Mouse (Mus musculus) limb, embryonic 11.5 days (tissue): ENCODE measurements at regions not wholly inside any gene's neighbourhood (a gene's known extent, or its start where the extent isn't known, plus 50 kb on each side); places are given as distances from the start of the nearest gene placed in this dataset.

Source experiments
- ATAC-seq: fragments of 200-750 bp; cut with Nextera tagmentation; 2 replicates; pipeline ENCODE4 v1.8.0; 2017; ENCODE audit warnings: low read depth; ENCODE audit not compliant: insufficient number of reproducible peaks, low FRiP score, low TSS enrichment
- DNase-seq: peaks from one replicate; pipeline ENCODE4 v3.0.0-alpha.2; 2015; ENCODE audit warnings: low spot score
- H3K27ac ChIP-seq: fragments of 300-500 bp; sonication (generic); replicated peaks from 2 replicates; pipeline ENCODE4 v1.5.1; 2014; ENCODE audit warnings: low read depth, mild to moderate bottlenecking, low read length
- H3K27me3 ChIP-seq: fragments of 300-500 bp; sonication (generic); 2 replicates; pipeline ENCODE4 v1.6.1; 2014; ENCODE audit warnings: mild to moderate bottlenecking, low read length, mixed read lengths; ENCODE audit not compliant: control insufficient read depth, insufficient read depth
- H3K36me3 ChIP-seq: fragments of 300-500 bp; sonication (generic); 2 replicates; pipeline ENCODE4 v1.6.1; 2014; ENCODE audit warnings: mild to moderate bottlenecking, low read length, moderate library complexity, mixed read lengths; ENCODE audit not compliant: control insufficient read depth, insufficient read depth
- H3K4me1 ChIP-seq: fragments of 300-500 bp; sonication (generic); 2 replicates; pipeline ENCODE4 v1.6.1; 2014; ENCODE audit warnings: low read length, mixed read lengths; ENCODE audit not compliant: control insufficient read depth, insufficient read depth
- H3K4me2 ChIP-seq: fragments of 300-500 bp; sonication (generic); 2 replicates; pipeline ENCODE4 v1.6.1; 2014; ENCODE audit warnings: low read depth, mild to moderate bottlenecking, moderate library complexity; ENCODE audit not compliant: severe bottlenecking
- H3K4me3 ChIP-seq: fragments of 300-500 bp; sonication (generic); 2 replicates; pipeline ENCODE4 v1.5.1; 2014; ENCODE audit warnings: low read depth, low read length
- H3K9ac ChIP-seq: fragments of 300-500 bp; sonication (generic); 2 replicates; pipeline ENCODE4 v1.6.1; 2014; ENCODE audit warnings: mild to moderate bottlenecking, low read length
- H3K9me3 ChIP-seq: fragments of 300-500 bp; sonication (generic); 2 replicates; pipeline ENCODE4 v1.6.1; 2016; ENCODE audit warnings: low read length; ENCODE audit not compliant: control insufficient read depth
- WGBS: fragments of 180-500 bp; shearing (Covaris S2); extraction: QIAGEN DNeasy Blood & Tissue Kit; methylation state at CpG from one replicate; pipeline ENCODE4 v1.1.7; 2014; 5-methylcytosine and 5-hydroxymethylcytosine counted together

GRCm38 (mm10) chr10:8998758-8999398, 113.0 kb upstream of the Sash1 start:
- Histone ChIP-seq H3K9ac (no peak overlapping the region), H3K27ac (no peak overlapping the region), H3K4me1 (no peaks in the 10 kb centered on the region), H3K36me3 (no peaks in the 10 kb centered on the region), H3K4me2 (no peak overlapping the region), H3K4me3 (no peak overlapping the region), H3K9me3 (no peaks in the 10 kb centered on the region), H3K27me3 (no peaks in the 10 kb centered on the region)
- WGBS: 42% methylated on average over 5 of the region's 5 CpGs
- no peak for DNase-seq
- no peak for ATAC-seq

GRCm38 (mm10) chr10:8998356-8998755, 112.5 kb upstream of the Sash1 start:
- no peaks in the 10 kb centered on the region for H3K4me1 ChIP-seq
- no peaks in the 10 kb centered on the region for H3K27me3 ChIP-seq
- H3K9me3 ChIP-seq: no peaks in the 10 kb centered on the region
- no peak overlapping the region for H3K4me3 ChIP-seq
- DNase-seq (no peak), ATAC-seq (no peak)
- WGBS: 43% methylated on average over 2 of the region's 2 CpGs
- no peak overlapping the region for H3K4me2 ChIP-seq
- no peak overlapping the region for H3K27ac ChIP-seq
- no peak overlapping the region for H3K9ac ChIP-seq
- H3K36me3 ChIP-seq: no peaks in the 10 kb centered on the region

GRCm38 (mm10) chr10:8995097-8995496, 109.2 kb upstream of the Sash1 start:
- H3K4me3 ChIP-seq: no peak overlapping the region
- no peaks in the 10 kb centered on the region for H3K27me3 ChIP-seq
- no peak overlapping the region for H3K9ac ChIP-seq
- no peak overlapping the region for H3K27ac ChIP-seq
- DNase-seq (no peak), ATAC-seq (no peak)
- 72% methylated on average over 3 of the region's 3 CpGs for WGBS
- H3K36me3 ChIP-seq: no peaks in the 10 kb centered on the region
- H3K4me1 ChIP-seq: no peaks in the 10 kb centered on the region
- no peak overlapping the region for H3K4me2 ChIP-seq
- no peaks in the 10 kb centered on the region for H3K9me3 ChIP-seq

GRCm38 (mm10) chr10:8986339-8986738, 100.5 kb upstream of the Sash1 start:
- Histone ChIP-seq H3K27ac (no peak overlapping the region), H3K4me2 (no peak overlapping the region), H3K9ac (no peak overlapping the region), H3K9me3 (no peaks in the 10 kb centered on the region), H3K27me3 (no peaks in the 10 kb centered on the region), H3K4me1 (no peaks in the 10 kb centered on the region), H3K36me3 (no peaks in the 10 kb centered on the region), H3K4me3 (no peak overlapping the region)
- DNase-seq: no peak
- WGBS: 93% methylated on average over 7 of the region's 7 CpGs
- no peak for ATAC-seq

GRCm38 (mm10) chr10:8983347-8983746, 97.5 kb upstream of the Sash1 start:
- H3K4me2 ChIP-seq: no peak overlapping the region
- H3K9me3 ChIP-seq: no peaks in the 10 kb centered on the region
- no peaks in the 10 kb centered on the region for H3K27me3 ChIP-seq
- ATAC-seq (no peak), DNase-seq (no peak)
- no peaks in the 10 kb centered on the region for H3K36me3 ChIP-seq
- H3K4me3 ChIP-seq: no peak overlapping the region
- no peaks in the 10 kb centered on the region for H3K4me1 ChIP-seq
- 82% methylated on average over 4 of the region's 4 CpGs for WGBS
- H3K9ac ChIP-seq: no peak overlapping the region
- no peak overlapping the region for H3K27ac ChIP-seq

GRCm38 (mm10) chr10:8980568-8980967, 94.7 kb upstream of the Sash1 start:
- no peaks in the 10 kb centered on the region for H3K27me3 ChIP-seq
- no peak overlapping the region for H3K4me2 ChIP-seq
- no peak for ATAC-seq
- H3K4me1 ChIP-seq: no peaks in the 10 kb centered on the region
- 84% methylated on average over 1 of the region's 1 CpGs for WGBS
- no peak overlapping the region for H3K27ac ChIP-seq
- H3K9me3 ChIP-seq: no peaks in the 10 kb centered on the region
- DNase-seq: no peak
- H3K36me3 ChIP-seq: no peaks in the 10 kb centered on the region
- H3K9ac ChIP-seq: no peak overlapping the region
- H3K4me3 ChIP-seq: no peak overlapping the region

GRCm38 (mm10) chr10:8978595-8978994, 92.7 kb upstream of the Sash1 start:
- Histone ChIP-seq H3K4me1 (no peaks in the 10 kb centered on the region), H3K4me2 (no peak overlapping the region), H3K36me3 (no peaks in the 10 kb centered on the region), H3K9ac (no peak overlapping the region), H3K27me3 (no peaks in the 10 kb centered on the region), H3K9me3 (no peaks in the 10 kb centered on the region), H3K27ac (no peak overlapping the region), H3K4me3 (no peak overlapping the region)
- ATAC-seq: no peak
- WGBS: 91% methylated on average over 3 of the region's 3 CpGs
- no peak for DNase-seq

- no peak overlapping the region for H3K9ac ChIP-seq
- H3K4me2 ChIP-seq: no peak overlapping the region
- no peak for DNase-seq
- no peak for ATAC-seq
- no peaks in the 10 kb centered on the region for H3K4me1 ChIP-seq
- H3K27ac ChIP-seq: no peak overlapping the region
- 50% methylated on average over 1 of the region's 1 CpGs for WGBS
- H3K9me3 ChIP-seq: no peaks in the 10 kb centered on the region
- no peaks in the 10 kb centered on the region for H3K36me3 ChIP-seq
- no peak overlapping the region for H3K4me3 ChIP-seq
- H3K27me3 ChIP-seq: no peaks in the 10 kb centered on the region
Measured at GRCm38 (mm10) chr10:8973934-8974333, 88.1 kb upstream of the Sash1 start.
